Mouse (Mus musculus): ENCODE data around the gene Rplp0. TPM values are rescaled to one million over a fixed set of nuclear protein-coding genes. Genes with fewer than 3 reads are reported as not detected.

Gene Rplp0
- polyA plus RNA-seq, 1 experiment from 2014 or later: 1,000 TPM

DNA sequence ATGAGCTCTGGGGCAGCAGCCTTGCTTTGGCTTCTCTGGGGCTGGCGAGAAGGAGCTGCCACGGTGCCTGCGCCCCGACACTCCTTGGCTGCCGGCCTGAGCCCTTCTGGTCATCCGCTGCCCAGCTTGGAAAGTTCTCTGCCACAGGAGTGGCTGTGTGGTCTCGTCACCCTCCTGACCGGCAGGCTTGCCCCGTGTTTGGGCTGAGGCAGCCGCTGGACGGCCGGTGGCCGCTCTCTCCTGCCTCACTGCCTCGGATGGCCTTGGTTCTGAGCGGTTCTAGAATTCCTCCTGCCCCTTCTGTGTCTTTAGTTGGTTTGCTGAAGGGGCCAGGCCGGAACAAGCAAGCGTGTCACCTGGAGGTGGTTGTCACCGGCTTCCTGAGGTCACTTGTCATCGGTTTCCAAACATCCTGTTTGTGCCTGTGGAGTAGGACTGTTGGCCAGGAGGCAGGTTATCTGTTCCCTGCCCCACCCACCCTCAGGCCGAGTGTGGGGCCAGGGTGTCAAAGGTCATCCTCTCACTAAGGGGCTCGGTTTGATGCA lies 38.9 kb upstream of the Rplp0 start:
- 88% methylated on average over 21 of the region's 21 CpGs for WGBS
- H3K4me3 ChIP-seq: no peak overlapping the region
- no peaks in the 10 kb centered on the region for H3K36me3 ChIP-seq
- no peak overlapping the region for H3K9ac ChIP-seq (replicated peaks)
- no peak for ATAC-seq (replicated peaks)
- no peaks in the 10 kb centered on the region for H3K27me3 ChIP-seq
- no peak overlapping the region for H3K4me2 ChIP-seq (replicated peaks)
- peaks cover 10% of the 10 kb centered on the region for H3K4me1 ChIP-seq
- no peaks in the 10 kb centered on the region for H3K9me3 ChIP-seq
- H3K27ac ChIP-seq (replicated peaks): no peak overlapping the region

DNA sequence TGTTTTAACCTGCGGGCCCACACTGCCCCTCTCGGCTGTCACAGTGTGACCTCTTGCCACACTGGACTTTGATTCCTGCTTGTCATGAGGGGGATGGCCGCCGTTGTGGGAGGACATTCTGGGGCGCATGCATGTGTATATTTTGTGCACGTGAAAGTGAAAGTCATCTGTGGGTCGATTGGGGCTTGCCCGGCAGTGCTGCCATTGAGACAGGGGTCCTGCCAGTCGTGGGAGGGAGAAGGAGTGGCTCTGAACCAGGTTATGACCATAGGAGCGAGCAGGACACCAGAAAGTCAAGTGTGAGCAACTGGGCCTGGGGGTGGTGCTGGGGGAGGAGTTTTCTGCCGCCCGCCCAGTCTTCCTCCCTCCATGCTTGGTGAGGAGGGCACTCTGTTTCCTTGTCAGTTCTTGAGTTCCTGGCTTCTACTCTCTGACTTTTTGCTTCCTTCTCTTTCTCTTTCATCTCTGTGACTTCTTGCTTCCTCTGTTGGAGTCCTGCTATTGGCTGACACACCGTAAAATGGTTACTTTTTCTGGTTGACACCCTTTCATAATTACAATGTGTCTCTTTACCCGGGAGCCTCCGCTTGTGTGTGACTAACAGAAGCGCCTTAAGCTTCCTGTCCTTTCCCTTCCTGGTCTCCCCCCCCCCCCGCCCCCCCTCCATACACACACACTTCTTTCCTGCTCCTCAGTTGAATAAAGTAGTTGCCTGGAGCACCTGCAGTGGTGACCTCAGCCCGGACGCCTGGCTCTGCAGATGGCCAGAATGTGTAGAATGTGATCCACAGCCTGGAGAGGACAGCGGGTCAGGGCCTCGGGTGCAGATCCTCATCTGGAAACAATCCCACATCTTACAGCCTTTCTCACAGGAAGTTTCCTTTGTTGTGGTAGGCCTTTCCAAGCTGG lies 37.5 kb upstream of the Rplp0 start:
- 79% methylated on average over 21 of the region's 21 CpGs for WGBS
- peaks cover 14% of the 10 kb centered on the region for H3K4me1 ChIP-seq

DNA sequence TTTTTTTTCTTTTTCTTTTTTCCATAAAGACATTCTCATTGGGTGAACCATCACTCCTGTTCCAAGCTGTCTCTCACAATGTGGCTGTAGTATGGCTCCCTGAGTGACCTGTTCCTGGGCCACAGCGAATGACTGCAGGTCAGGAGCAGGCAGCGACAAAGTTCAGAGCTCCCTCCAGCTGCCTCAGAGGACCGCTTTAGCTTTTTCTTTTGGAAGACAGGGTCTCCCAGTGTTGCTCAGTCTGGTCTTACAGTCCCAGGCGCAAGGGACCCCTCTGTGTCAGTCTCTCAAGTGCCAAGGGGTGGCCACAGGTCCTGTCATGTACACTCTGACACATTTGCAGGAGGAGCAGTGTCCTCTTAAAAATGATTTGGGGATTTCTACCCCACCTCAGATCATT lies 36.7 kb upstream of the Rplp0 start:
- H3K9ac ChIP-seq (replicated peaks): no peak overlapping the region
- no peaks in the 10 kb centered on the region for H3K27me3 ChIP-seq
- peaks cover 14% of the 10 kb centered on the region for H3K4me1 ChIP-seq
- no peak overlapping the region for H3K4me3 ChIP-seq
- no peak for ATAC-seq (replicated peaks)
- no peak overlapping the region for H3K27ac ChIP-seq (replicated peaks)
- H3K4me2 ChIP-seq (replicated peaks): no peak overlapping the region
- H3K9me3 ChIP-seq: no peaks in the 10 kb centered on the region
- H3K36me3 ChIP-seq: no peaks in the 10 kb centered on the region
- 87% methylated on average over 4 of the region's 4 CpGs for WGBS

More for the DNA sequence above, 37.5 kb upstream of the Rplp0 start:
- H3K4me3 ChIP-seq: no peak overlapping the region
- no peak overlapping the region for H3K4me2 ChIP-seq (replicated peaks)
- H3K9me3 ChIP-seq: no peaks in the 10 kb centered on the region
- no peaks in the 10 kb centered on the region for H3K27me3 ChIP-seq
- no peak overlapping the region for H3K9ac ChIP-seq (replicated peaks)
- no peak for ATAC-seq (replicated peaks)
- no peaks in the 10 kb centered on the region for H3K36me3 ChIP-seq
- H3K27ac ChIP-seq (replicated peaks): no peak overlapping the region; the same call in 1 of the 2 replicates

DNA sequence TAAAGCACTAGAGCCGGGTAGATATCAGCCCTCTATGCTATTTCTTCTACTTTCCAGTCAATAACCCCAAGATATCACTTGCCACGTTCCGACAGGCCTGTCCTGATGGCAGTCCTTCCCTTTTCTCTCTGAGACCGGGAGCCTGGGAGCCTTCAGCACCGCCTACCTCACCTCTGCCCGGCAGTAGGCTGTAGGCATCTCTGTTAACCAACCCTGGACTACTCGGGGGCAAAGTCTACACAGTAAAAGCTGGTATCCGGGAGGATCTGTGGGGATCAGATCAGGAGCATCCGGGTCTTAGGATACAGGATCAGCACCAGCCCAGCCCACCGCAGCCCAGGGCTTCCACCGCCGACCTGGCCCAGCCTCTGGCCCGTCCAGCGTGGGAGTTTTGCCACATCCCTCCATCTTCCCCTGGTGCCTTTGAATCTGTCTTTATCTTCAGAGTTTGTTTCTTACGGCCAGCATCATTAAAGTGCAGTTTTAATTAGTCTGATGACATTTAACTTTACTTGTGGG lies 36.2 kb upstream of the Rplp0 start:
- peaks cover 14% of the 10 kb centered on the region for H3K4me1 ChIP-seq
- H3K4me3 ChIP-seq: no peak overlapping the region
- H3K27me3 ChIP-seq: no peaks in the 10 kb centered on the region
- ATAC-seq (replicated peaks): no peak
- H3K9me3 ChIP-seq: no peaks in the 10 kb centered on the region
- 78% methylated on average over 15 of the region's 15 CpGs for WGBS
- no peak overlapping the region for H3K9ac ChIP-seq (replicated peaks)
- H3K27ac ChIP-seq (replicated peaks): no peak overlapping the region
- H3K4me2 ChIP-seq (replicated peaks): no peak overlapping the region
- no peaks in the 10 kb centered on the region for H3K36me3 ChIP-seq

DNA sequence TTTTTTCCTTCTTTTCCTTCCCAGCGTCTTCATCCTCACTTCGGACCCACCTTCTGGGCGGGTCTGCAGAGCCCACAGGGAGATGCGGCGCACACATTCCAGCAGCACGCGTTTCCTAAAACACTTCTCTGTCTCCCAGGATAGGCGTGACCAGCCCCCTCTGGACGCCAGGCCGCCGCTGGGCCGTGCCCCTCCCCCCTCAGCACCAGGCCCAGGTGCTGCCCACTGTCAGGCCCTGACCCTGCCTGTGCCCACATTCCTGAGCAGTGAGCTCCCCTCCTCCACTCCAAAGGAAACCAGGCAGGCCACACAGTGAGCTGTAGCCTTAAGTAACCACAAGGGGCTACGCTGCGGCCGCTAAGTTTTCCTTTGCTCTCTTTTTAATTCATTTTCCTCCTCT lies 35.3 kb upstream of the Rplp0 start:
- ATAC-seq (replicated peaks): no peak
- H3K9ac ChIP-seq (replicated peaks): no peak overlapping the region

DNA sequence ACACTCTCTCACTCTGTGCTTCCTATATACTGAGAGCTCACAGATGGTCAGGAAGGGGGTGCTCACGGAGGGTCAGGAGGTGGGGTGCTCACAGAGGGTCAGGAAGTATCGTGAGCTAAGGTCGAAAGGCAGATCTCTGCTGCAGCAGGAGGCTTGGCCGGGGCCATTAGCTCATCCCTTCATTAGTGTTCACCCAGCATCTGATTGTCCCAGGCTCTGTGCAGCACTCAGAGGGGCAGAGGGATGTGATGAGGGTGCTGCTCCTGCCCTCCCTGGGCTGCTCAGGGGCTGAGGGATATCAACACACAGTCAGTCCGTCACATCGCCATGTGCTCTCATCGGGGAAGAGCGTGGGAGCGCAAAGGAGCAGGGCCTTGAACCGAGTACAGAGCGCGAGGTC lies 34.8 kb upstream of the Rplp0 start:
- 55% methylated on average over 12 of the region's 12 CpGs for WGBS
- Histone ChIP-seq H3K9me3 (no peaks in the 10 kb centered on the region), H3K4me2 (replicated peaks) (no peak overlapping the region), H3K27me3 (no peaks in the 10 kb centered on the region), H3K27ac (replicated peaks) (no peak overlapping the region), H3K9ac (replicated peaks) (no peak overlapping the region), H3K4me3 (no peak overlapping the region), H3K36me3 (no peaks in the 10 kb centered on the region), H3K4me1 (peaks cover 16% of the 10 kb centered on the region)
- ATAC-seq (replicated peaks): no peak

More for the DNA sequence above, 35.3 kb upstream of the Rplp0 start:
- Histone ChIP-seq H3K4me1 (peaks cover 14% of the 10 kb centered on the region), H3K9me3 (no peaks in the 10 kb centered on the region), H3K27ac (replicated peaks) (no peak overlapping the region), H3K36me3 (no peaks in the 10 kb centered on the region), H3K27me3 (no peaks in the 10 kb centered on the region), H3K4me2 (replicated peaks) (no peak overlapping the region), H3K4me3 (no peak overlapping the region)
- 13% methylated on average over 15 of the region's 15 CpGs for WGBS

DNA sequence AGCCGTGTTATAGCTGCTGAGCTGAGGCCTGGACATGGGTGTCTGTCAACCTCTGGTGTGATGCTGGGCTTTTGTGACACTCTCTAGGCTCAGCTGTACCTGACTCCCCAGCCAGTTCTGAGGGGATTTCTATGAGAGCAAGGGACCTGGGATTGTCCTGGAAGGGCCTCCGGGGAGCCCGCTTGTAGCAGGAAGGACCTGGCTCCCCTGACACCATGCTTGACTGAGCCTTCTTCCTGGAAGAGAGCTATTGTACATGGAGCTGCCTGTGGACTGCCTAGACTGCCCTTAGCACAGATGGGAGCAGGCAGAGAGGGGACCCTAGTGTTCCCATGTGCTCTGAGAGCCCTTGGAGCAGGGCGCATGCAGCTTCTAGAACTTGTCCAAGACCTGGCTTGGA lies 33.9 kb upstream of the Rplp0 start:
- no peak overlapping the region for H3K4me3 ChIP-seq
- peaks cover 25% of the 10 kb centered on the region for H3K4me1 ChIP-seq
- no peak for ATAC-seq (replicated peaks)
- H3K27me3 ChIP-seq: no peaks in the 10 kb centered on the region
- H3K4me2 ChIP-seq (replicated peaks): no peak overlapping the region
- H3K36me3 ChIP-seq: no peaks in the 10 kb centered on the region
- no peak overlapping the region for H3K27ac ChIP-seq (replicated peaks)
- no peaks in the 10 kb centered on the region for H3K9me3 ChIP-seq
- WGBS: 94% methylated on average over 4 of the region's 4 CpGs
- no peak overlapping the region for H3K9ac ChIP-seq (replicated peaks)

DNA sequence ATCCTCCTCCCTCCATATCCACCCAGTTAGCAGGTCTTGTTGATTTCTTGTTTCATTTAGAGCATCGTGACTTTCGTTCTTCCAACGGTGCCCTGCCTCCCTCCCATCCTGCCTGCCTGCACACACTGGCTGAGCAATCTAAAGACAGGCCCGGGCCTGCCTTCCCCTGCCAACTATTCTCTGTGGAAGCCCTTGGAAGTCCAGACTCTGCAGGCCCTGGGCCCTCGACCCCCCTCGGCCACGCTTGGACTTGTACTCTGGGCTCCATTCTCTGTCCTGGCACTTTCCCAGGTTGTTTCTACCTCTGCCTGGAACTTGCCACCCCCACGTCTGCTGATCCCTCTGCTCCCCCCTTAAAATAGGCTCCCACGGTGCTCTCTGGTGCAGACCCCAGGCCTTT lies 33.3 kb upstream of the Rplp0 start:
- H3K9me3 ChIP-seq: no peaks in the 10 kb centered on the region
- WGBS: 77% methylated on average over 9 of the region's 9 CpGs
- no peak overlapping the region for H3K27ac ChIP-seq (replicated peaks)
- peaks cover 31% of the 10 kb centered on the region for H3K4me1 ChIP-seq
- ATAC-seq (replicated peaks): no peak
- H3K4me2 ChIP-seq (replicated peaks): no peak overlapping the region
- no peaks in the 10 kb centered on the region for H3K36me3 ChIP-seq
- no peaks in the 10 kb centered on the region for H3K27me3 ChIP-seq
- H3K9ac ChIP-seq (replicated peaks): no peak overlapping the region
- no peak overlapping the region for H3K4me3 ChIP-seq

DNA sequence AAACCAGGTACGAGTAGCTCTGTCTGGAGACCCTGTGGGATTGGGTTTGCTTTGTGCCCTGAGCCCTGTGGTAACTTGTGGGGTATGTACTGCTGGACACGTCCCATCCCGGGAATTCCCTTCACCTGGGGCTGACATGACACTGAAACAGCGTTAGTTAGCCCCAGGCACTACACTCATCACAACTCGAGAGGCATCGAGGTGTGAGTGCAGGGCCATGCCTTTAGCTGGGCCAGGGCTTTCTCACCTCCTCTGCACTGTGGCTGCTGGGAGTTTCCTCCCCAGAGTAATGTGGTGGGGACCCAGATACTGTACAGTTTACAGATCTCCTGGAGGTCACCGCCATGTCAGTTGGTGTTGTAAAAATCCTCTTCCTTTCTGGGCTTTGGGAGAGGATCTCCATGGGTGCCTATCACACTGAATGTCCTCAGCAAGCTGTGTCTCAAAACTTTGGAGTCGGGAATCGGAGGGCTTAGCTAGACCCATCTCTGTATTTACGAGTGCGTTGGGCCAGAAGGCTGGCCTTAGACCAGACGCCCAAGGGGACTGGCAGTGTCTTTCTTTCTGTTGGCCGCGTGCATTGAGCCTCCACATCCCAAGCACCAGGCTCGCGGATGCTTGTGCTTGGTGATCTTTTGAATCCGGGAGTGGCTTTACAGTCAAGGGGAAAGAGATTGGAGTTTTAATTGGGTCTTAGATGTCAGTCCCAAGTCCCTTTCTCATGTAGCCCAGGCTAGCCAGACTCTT lies 32.6 kb upstream of the Rplp0 start:
- WGBS: 82% methylated on average over 17 of the region's 17 CpGs
- Histone ChIP-seq H3K27me3 (no peaks in the 10 kb centered on the region), H3K27ac (replicated peaks) (no peak overlapping the region), H3K36me3 (no peaks in the 10 kb centered on the region), H3K4me1 (peaks cover 38% of the 10 kb centered on the region), H3K9me3 (no peaks in the 10 kb centered on the region), H3K9ac (replicated peaks) (no peak overlapping the region), H3K4me2 (replicated peaks) (no peak overlapping the region), H3K4me3 (no peak overlapping the region)
- no peak for ATAC-seq (replicated peaks)

DNA sequence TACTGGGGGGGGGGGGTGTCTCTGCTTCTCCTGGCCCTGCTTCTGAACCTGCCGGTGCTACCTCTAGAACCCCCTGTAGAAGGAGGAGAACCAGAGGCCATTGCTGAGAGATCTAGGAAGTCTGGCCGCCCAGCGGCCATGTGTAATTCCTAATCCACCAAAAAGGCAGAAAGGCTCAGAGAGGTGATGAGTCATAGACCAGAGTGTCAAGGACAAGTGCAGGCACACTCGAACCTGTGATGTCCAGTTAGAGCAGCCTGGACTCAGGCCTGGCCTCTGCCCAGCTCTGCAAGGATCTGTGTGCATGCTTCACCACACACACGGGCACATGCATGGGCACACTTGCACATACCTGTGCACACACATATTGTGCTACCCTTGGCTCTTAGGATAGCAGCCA lies 31.1 kb upstream of the Rplp0 start:
- Histone ChIP-seq H3K9me3 (no peaks in the 10 kb centered on the region), H3K4me1 (peaks cover 45% of the 10 kb centered on the region), H3K27me3 (no peaks in the 10 kb centered on the region), H3K36me3 (no peaks in the 10 kb centered on the region), H3K9ac (replicated peaks) (no peak overlapping the region), H3K4me2 (replicated peaks) (no peak overlapping the region), H3K27ac (replicated peaks) (no peak overlapping the region), H3K4me3 (no peak overlapping the region)
- no peak for ATAC-seq (replicated peaks)
- 86% methylated on average over 5 of the region's 5 CpGs for WGBS

DNA sequence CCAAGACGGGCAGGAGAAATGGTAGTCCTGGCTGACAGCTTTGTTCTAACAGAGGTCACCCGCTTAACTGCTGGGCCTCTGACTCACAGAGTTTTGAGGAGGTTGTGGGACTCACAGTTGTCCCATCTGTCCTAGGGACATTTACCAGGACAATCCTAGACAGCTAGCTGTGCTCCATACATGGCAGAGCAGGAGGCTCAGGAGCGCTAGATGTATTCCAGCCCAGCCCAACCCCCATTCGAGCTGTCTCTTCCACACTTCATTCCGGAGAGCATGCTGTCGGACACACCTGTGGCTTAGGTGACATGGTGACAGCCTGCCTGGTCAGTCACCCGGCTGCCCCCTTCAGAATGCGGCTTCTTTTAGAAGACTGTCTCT lies 29.9 kb upstream of the Rplp0 start:
- no peak for ATAC-seq (replicated peaks)
- WGBS: 80% methylated on average over 8 of the region's 8 CpGs

More for the DNA sequence above, 29.9 kb upstream of the Rplp0 start:
- H3K36me3 ChIP-seq: no peaks in the 10 kb centered on the region
- no peaks in the 10 kb centered on the region for H3K9me3 ChIP-seq
- H3K4me1 ChIP-seq: peaks cover 50% of the 10 kb centered on the region
- H3K4me3 ChIP-seq: no peak overlapping the region
- H3K9ac ChIP-seq (replicated peaks): no peak overlapping the region
- H3K27ac ChIP-seq (replicated peaks): peak overlapping the region; percentile 42; the same call in 1 of the 2 replicates
- H3K27me3 ChIP-seq: no peaks in the 10 kb centered on the region
- H3K4me2 ChIP-seq (replicated peaks): no peak overlapping the region

Data from forebrain, embryonic 15.5 days (tissue).